Mouse (Mus musculus) C2C12 (cell line): ENCODE data around the gene Snrpf.

Experiments used
- CTCF ChIP-seq: IDR thresholded peaks from one replicate; pipeline ENCODE4 v1.5.1; 2011; ENCODE audit not compliant: control insufficient read depth, insufficient read depth, insufficient read length
- FOSL1 ChIP-seq: IDR thresholded peaks from one replicate; pipeline ENCODE4 v1.8.0; 2011; ENCODE audit warnings: mild to moderate bottlenecking, low read length; ENCODE audit not compliant: poor library complexity, insufficient read depth, severe bottlenecking
- MYOD1 ChIP-seq: IDR thresholded peaks from one replicate; pipeline ENCODE4 v1.6.1; 2011; ENCODE audit warnings: low read depth; ENCODE audit not compliant: control insufficient read depth, insufficient read length
- MYOG ChIP-seq: IDR thresholded peaks from one replicate; pipeline ENCODE4 v1.6.1; 2011; ENCODE audit not compliant: control insufficient read depth, insufficient read length; ENCODE audit errors: extremely low read depth
- USF1 ChIP-seq: IDR thresholded peaks from one replicate; pipeline ENCODE4 v1.6.1; 2011; ENCODE audit warnings: low read depth, mild to moderate bottlenecking, control low read depth, moderate library complexity

DNA sequence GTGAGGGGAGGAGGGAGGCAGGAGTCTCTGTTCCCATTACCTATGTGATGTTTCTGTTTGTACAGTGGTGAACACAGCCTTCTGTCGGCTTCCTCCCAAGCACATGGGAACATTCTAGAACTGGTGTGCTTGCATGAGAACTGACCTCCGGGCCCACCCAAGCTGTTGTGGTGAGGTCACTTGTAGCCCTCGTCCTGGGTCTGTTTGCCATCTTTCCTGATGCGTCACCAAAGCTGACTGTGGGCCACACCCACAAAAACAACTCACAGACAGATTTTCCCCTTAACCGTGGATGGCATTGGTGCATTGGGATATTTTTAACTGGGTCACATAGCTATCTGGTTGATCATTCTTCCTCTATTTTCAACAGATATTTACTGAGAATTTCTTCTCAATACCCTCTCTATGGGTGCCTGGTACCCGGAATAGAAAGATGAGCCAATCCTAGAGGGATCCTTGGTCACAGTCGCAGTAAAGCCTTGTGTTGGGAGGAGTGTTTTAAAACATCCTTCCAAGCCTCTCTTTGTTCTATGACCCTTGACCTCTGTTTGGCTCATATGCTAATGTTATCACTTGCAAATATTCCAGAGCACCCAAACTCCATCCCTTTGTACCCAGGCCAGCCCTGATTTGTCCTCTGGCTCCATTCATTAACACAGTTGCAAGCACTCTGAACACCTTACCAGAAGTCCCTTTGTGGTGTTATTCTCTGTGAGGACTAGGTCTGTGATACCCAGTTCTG lies 31.1 kb upstream of the Snrpf start:
- TF ChIP-seq CTCF (no peak), MYOG (no peak), FOSL1 (peak; percentile 28), USF1 (no peak), MYOD1 (no peak)
